Mouse (Mus musculus): ENCODE measurements at regions not wholly inside any gene's neighbourhood (a gene's known extent, or its start where the extent isn't known, plus 50 kb on each side); places are given as distances from the start of the nearest gene placed in this dataset.
A peak's percentile ranks its signal among the peaks of the same experiment; 100 is the strongest.

DNA sequence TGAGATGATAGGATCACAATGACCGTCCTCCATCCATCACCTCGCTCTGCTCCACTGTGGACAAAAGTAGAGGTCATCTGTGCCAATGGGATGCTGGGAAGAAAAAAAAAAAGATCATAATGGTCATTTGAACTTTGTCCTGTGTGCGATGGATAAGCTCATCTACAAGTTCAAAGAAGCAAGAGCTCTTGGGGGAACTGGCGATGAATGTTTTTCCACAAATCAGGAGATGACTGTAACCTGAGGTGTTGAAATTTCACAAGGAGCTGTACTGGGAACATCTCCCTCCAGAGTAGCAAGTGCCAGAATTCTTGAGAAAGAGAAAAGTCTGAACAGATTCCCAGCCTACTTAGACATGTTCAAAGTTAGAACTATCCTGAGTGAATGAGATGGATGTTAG, 287.0 kb downstream of the Tns3 start:
- no peak overlapping the region for H3K9ac ChIP-seq (ENCODE audit: low read depth, low read length)
- H3K27ac ChIP-seq (replicated peaks; ENCODE audit: low read depth, low read length) = no peak overlapping the region
- WGBS = 89% methylated on average over 4 of the region's 4 CpGs
- H3K36me3 ChIP-seq (ENCODE audit: control insufficient read depth, insufficient read depth, low read length) = no peaks in the 10 kb centered on the region
- no peaks in the 10 kb centered on the region for H3K9me3 ChIP-seq (ENCODE audit: control insufficient read depth, low read length)
- no peak overlapping the region for H3K4me2 ChIP-seq (ENCODE audit: low read depth, low read length)
- no peaks in the 10 kb centered on the region for H3K4me1 ChIP-seq (ENCODE audit: control insufficient read depth, insufficient read depth, low read length)
- ATAC-seq (ENCODE audit: low read depth) = no peak
- no peak for DNase-seq (ENCODE audit: low spot score)
- H3K4me3 ChIP-seq (ENCODE audit: low read depth, low read length) = no peak overlapping the region
- no peaks in the 10 kb centered on the region for H3K27me3 ChIP-seq (replicated peaks; ENCODE audit: control insufficient read depth, insufficient read depth, low read length)

DNA sequence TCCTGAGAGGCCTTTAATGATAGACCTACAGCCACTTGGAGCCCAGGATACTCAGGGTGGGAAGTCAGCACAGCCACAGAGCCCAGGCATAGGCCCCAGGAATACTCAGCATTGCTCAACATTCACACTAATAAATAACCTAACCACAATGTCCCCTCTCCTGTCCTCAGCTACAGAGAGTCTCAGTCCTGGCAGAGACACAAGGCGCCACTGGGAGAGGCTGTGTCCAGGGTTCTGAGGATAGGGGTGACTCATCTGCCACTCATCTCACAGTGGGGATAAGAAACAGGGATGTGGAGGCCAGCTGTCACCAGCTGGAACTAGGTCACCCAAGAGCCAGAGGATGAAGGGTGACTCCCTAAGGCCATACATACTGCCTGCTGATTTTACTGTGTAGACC, 298.8 kb downstream of the Tns3 start:
- DNase-seq (ENCODE audit: low spot score) (no peak), ATAC-seq (ENCODE audit: low read depth) (no peak)
- H3K4me2 ChIP-seq (ENCODE audit: low read depth, low read length) = no peak overlapping the region
- no peak overlapping the region for H3K27ac ChIP-seq (replicated peaks; ENCODE audit: low read depth, low read length)
- H3K4me1 ChIP-seq (ENCODE audit: control insufficient read depth, insufficient read depth, low read length) = no peaks in the 10 kb centered on the region
- H3K27me3 ChIP-seq (replicated peaks; ENCODE audit: control insufficient read depth, insufficient read depth, low read length) = no peaks in the 10 kb centered on the region
- no peak overlapping the region for H3K4me3 ChIP-seq (ENCODE audit: low read depth, low read length)
- WGBS = 79% methylated on average over 1 of the region's 1 CpGs
- H3K9ac ChIP-seq (ENCODE audit: low read depth, low read length) = no peak overlapping the region
- no peaks in the 10 kb centered on the region for H3K9me3 ChIP-seq (ENCODE audit: control insufficient read depth, low read length)
- H3K36me3 ChIP-seq (ENCODE audit: control insufficient read depth, insufficient read depth, low read length) = no peaks in the 10 kb centered on the region

- H3K4me3 ChIP-seq (ENCODE audit: low read depth, low read length) = no peak overlapping the region
- H3K9me3 ChIP-seq (ENCODE audit: control insufficient read depth, low read length) = no peaks in the 10 kb centered on the region
- H3K36me3 ChIP-seq (ENCODE audit: control insufficient read depth, insufficient read depth, low read length) = no peaks in the 10 kb centered on the region
- no peak overlapping the region for H3K9ac ChIP-seq (ENCODE audit: low read depth, low read length)
- 62% methylated on average over 9 of the region's 9 CpGs for WGBS
- no peaks in the 10 kb centered on the region for H3K27me3 ChIP-seq (replicated peaks; ENCODE audit: control insufficient read depth, insufficient read depth, low read length)
- ATAC-seq (ENCODE audit: low read depth) (no peak), DNase-seq (ENCODE audit: low spot score) (no peak)
- no peak overlapping the region for H3K4me2 ChIP-seq (ENCODE audit: low read depth, low read length)
- H3K27ac ChIP-seq (replicated peaks; ENCODE audit: low read depth, low read length) = no peak overlapping the region
- no peaks in the 10 kb centered on the region for H3K4me1 ChIP-seq (ENCODE audit: control insufficient read depth, insufficient read depth, low read length)
These were observed 299.5 kb downstream of the Tns3 start for GRCm38 (mm10) chr11:8364703-8365433.

DNA sequence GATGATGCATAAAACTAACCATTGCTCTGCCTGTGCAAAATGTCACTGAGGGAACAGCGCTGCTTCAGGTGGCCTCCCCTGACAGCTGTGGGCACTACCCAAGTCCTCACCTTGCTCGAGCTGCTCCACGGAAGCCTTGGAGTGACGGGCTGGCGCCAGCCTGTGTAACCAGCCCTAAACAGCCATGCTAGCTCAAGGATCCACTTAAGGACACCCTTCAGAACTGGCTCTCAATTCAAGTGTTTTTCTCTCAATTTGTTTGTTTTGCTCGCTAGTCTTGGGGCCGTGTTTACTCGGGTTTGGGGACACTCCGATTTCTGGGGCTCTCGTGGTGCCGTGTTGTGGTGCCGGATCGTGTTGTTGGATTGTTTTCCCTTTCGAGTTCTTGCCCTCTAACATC, 319.4 kb downstream of the Tns3 start:
- 86% methylated on average over 14 of the region's 14 CpGs for WGBS
- no peaks in the 10 kb centered on the region for H3K27me3 ChIP-seq (replicated peaks; ENCODE audit: control insufficient read depth, insufficient read depth, low read length)
- ATAC-seq (ENCODE audit: low read depth) (no peak), DNase-seq (ENCODE audit: low spot score) (no peak)
- no peak overlapping the region for H3K4me2 ChIP-seq (ENCODE audit: low read depth, low read length)
- no peaks in the 10 kb centered on the region for H3K9me3 ChIP-seq (ENCODE audit: control insufficient read depth, low read length)
- no peak overlapping the region for H3K4me3 ChIP-seq (ENCODE audit: low read depth, low read length)
- no peaks in the 10 kb centered on the region for H3K36me3 ChIP-seq (ENCODE audit: control insufficient read depth, insufficient read depth, low read length)
- no peak overlapping the region for H3K27ac ChIP-seq (replicated peaks; ENCODE audit: low read depth, low read length)
- no peaks in the 10 kb centered on the region for H3K4me1 ChIP-seq (ENCODE audit: control insufficient read depth, insufficient read depth, low read length)
- H3K9ac ChIP-seq (ENCODE audit: low read depth, low read length) = no peak overlapping the region

DNA sequence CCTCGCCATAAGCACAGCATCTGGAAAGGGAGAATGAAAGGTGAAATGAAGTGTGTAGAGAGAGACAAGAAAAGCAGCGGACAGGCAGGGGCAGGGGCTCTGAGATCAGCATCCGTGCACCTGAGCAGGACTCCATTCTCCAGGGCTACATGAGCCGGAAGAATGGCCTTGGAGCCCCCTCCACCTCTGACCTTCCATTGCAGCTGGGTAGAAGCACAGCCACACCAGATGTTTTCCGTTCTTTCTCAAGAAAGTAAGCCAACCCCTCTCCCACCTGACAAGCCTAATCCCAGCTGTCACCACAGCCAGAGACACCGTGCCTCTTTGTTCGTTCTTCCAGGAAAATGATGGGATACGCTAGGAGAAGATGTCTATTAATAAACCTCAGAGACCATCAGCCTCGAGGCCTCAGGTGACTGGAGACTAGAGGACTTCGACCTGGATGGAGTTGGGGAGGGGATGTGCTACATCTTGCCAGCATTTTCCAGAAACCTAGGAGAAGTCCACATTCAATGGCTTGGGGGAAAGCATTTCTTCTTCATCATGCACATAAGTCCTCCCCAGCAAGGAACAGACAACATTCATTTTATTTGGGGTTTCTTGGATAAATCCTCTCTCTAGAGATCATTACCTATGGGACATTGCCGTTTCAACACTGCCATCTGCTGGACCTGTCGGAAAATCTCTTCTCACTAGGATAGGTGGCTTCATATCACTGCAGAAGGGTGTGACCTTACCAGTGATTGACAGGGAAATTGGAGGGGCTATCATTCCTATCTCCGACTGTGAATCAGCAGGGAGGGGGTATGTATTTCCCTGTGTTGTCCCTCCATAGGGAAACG, 361.8 kb downstream of the Tns3 start:
- no peaks in the 10 kb centered on the region for H3K27me3 ChIP-seq (replicated peaks; ENCODE audit: control insufficient read depth, insufficient read depth, low read length)
- H3K4me3 ChIP-seq (ENCODE audit: low read depth, low read length) = no peak overlapping the region
- no peaks in the 10 kb centered on the region for H3K36me3 ChIP-seq (ENCODE audit: control insufficient read depth, insufficient read depth, low read length)
- H3K4me2 ChIP-seq (ENCODE audit: low read depth, low read length) = no peak overlapping the region
- H3K9me3 ChIP-seq (ENCODE audit: control insufficient read depth, low read length) = no peaks in the 10 kb centered on the region
- H3K4me1 ChIP-seq (ENCODE audit: control insufficient read depth, insufficient read depth, low read length) = 0 out of 2 replicates have a peak, but pooled peaks cover 5% of the 10 kb centered on the region
- no peak overlapping the region for H3K9ac ChIP-seq (ENCODE audit: low read depth, low read length)
- WGBS = 24% methylated on average over 14 of the region's 14 CpGs
- ATAC-seq (ENCODE audit: low read depth) (peak; percentile 77), DNase-seq (ENCODE audit: low spot score) (peak; percentile 71)
- H3K27ac ChIP-seq (replicated peaks; ENCODE audit: low read depth, low read length) = peak overlapping the region; percentile 28; the same call in 1 of the 2 replicates

GRCm38 (mm10) chr11:8297462-8297861, 366.9 kb downstream of the Tns3 start:
- 0 out of 2 replicates have a peak, but pooled peaks have one; percentile 41 for ATAC-seq (ENCODE audit: low read depth)

DNA sequence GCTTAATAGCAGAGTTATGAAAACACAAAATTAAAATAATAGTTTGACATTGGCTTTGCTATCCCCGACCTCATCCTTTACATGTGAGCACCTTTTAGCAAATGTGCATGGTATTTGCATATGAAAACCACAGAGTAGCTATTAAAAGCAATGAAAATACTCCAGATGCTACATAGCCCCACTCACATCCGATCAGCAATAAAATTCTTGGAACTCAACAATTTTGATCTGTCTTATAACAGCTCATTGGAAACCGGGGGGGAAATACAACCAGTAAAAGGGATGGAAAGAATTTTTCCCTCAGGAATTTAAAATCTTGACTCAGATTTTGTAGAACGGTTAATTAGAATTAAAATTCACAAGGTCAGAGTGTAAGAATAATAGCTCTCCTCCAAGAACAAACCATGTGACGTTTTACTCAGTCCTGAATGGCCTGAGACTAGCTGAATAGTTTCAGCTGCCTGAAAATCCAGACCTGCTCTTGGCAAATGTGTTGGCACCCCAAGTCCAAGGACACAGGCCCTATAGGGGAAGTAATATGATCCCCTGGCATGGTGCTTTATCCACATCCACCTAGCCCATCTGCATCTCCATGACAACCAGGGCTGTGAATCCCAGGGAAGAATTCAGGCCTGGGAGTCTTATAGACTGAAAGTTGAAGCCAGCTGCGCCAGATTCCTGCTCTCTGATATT, 370.9 kb downstream of the Tns3 start:
- no peaks in the 10 kb centered on the region for H3K27me3 ChIP-seq (replicated peaks; ENCODE audit: control insufficient read depth, insufficient read depth, low read length)
- H3K27ac ChIP-seq (replicated peaks; ENCODE audit: low read depth, low read length) = no peak overlapping the region
- ATAC-seq (ENCODE audit: low read depth) (peak; percentile 47), DNase-seq (ENCODE audit: low spot score) (peak; percentile 50)
- no peak overlapping the region for H3K9ac ChIP-seq (ENCODE audit: low read depth, low read length)
- H3K36me3 ChIP-seq (ENCODE audit: control insufficient read depth, insufficient read depth, low read length) = no peaks in the 10 kb centered on the region
- no peak overlapping the region for H3K4me3 ChIP-seq (ENCODE audit: low read depth, low read length)
- H3K4me2 ChIP-seq (ENCODE audit: low read depth, low read length) = no peak overlapping the region
- 51% methylated on average over 6 of the region's 6 CpGs for WGBS
- no peaks in the 10 kb centered on the region for H3K9me3 ChIP-seq (ENCODE audit: control insufficient read depth, low read length)
- no peaks in the 10 kb centered on the region for H3K4me1 ChIP-seq (ENCODE audit: control insufficient read depth, insufficient read depth, low read length)

More at GRCm38 (mm10) chr11:8297462-8297861, 366.9 kb downstream of the Tns3 start:
- H3K4me3 ChIP-seq (ENCODE audit: low read depth, low read length) = no peak overlapping the region
- H3K27me3 ChIP-seq (replicated peaks; ENCODE audit: control insufficient read depth, insufficient read depth, low read length) = no peaks in the 10 kb centered on the region
- peak; percentile 50 for DNase-seq (ENCODE audit: low spot score)
- no peak overlapping the region for H3K9ac ChIP-seq (ENCODE audit: low read depth, low read length)
- WGBS = 45% methylated on average over 5 of the region's 5 CpGs
- H3K9me3 ChIP-seq (ENCODE audit: control insufficient read depth, low read length) = no peaks in the 10 kb centered on the region
- 0 out of 2 replicates have a peak overlapping the region, but pooled peaks have one; percentile 21 for H3K27ac ChIP-seq (replicated peaks; ENCODE audit: low read depth, low read length)
- H3K4me1 ChIP-seq (ENCODE audit: control insufficient read depth, insufficient read depth, low read length) = 0 out of 2 replicates have a peak, but pooled peaks cover 2% of the 10 kb centered on the region
- no peaks in the 10 kb centered on the region for H3K36me3 ChIP-seq (ENCODE audit: control insufficient read depth, insufficient read depth, low read length)
- H3K4me2 ChIP-seq (ENCODE audit: low read depth, low read length) = no peak overlapping the region

- Histone ChIP-seq H3K27me3 (replicated peaks; ENCODE audit: control insufficient read depth, insufficient read depth, low read length) (no peaks in the 10 kb centered on the region), H3K36me3 (ENCODE audit: control insufficient read depth, insufficient read depth, low read length) (no peaks in the 10 kb centered on the region), H3K9ac (ENCODE audit: low read depth, low read length) (no peak overlapping the region), H3K27ac (replicated peaks; ENCODE audit: low read depth, low read length) (no peak overlapping the region), H3K4me3 (ENCODE audit: low read depth, low read length) (no peak overlapping the region), H3K9me3 (ENCODE audit: control insufficient read depth, low read length) (no peaks in the 10 kb centered on the region), H3K4me1 (ENCODE audit: control insufficient read depth, insufficient read depth, low read length) (no peaks in the 10 kb centered on the region), H3K4me2 (ENCODE audit: low read depth, low read length) (no peak overlapping the region)
- DNase-seq (ENCODE audit: low spot score) = no peak
- 86% methylated on average over 1 of the region's 1 CpGs for WGBS
- ATAC-seq (ENCODE audit: low read depth) = no peak
These were observed 379.1 kb downstream of the Tns3 start for GRCm38 (mm10) chr11:8285271-8285670.

Data from embryonic facial prominence, embryonic 14.5 days (tissue).